9 mouse cellular contexts compared by ENCODE assay signal in genomic region chr14:110754484-110755307, GRCm38 (mm10). TPM values are rescaled to one million over a fixed set of nuclear protein-coding genes. Genes with fewer than 3 reads are reported as not detected.
DNase-seq lines count a peak whose midpoint lies in the region; ATAC-seq and TF ChIP-seq lines count a peak whose summit lies in the region.
"Had no signal": no experiment of that assay in that cellular context is flagged by ENCODE, and none has a peak within 500 bp of the region (broad histone marks: within the 10 kb centered on the region; RNA-seq: fewer than 3 reads in every experiment).

Slitrk6 (minus strand) TSS chr14:110755149.

- H3K4me1 ChIP-seq in kidney, adult 2 months (ENCODE audit: control insufficient read depth, insufficient read depth, low read length), result no peaks in the 10 kb centered on the region
- H3K4me1 ChIP-seq in embryonic fibroblast, embryonic 13.5 days (ENCODE audit: control insufficient read depth, insufficient read depth, low read length), result no peaks in the 10 kb centered on the region
- no peaks in the 10 kb centered on the region for H3K4me1 ChIP-seq in kidney, postnatal 0 days (replicated peaks; ENCODE audit: insufficient read depth, low read length)
- H3K4me1 ChIP-seq in midbrain, embryonic 14.5 days (ENCODE audit: control insufficient read depth, insufficient read depth, low read length), result peaks cover 4% of the 10 kb centered on the region; the same call in 1 of the 2 replicates

- ATAC-seq in kidney, postnatal 0 days (replicated peaks; ENCODE audit: low FRiP score, low read depth), result peak; percentile 68; the same call in 1 of the 2 replicates
- ATAC-seq in midbrain, embryonic 14.5 days (ENCODE audit: low FRiP score, low TSS enrichment), result peak; percentile 74

- H3K36me3 ChIP-seq in kidney, adult 2 months (ENCODE audit: control insufficient read depth, insufficient read depth, low read length), result no peaks in the 10 kb centered on the region
- no peaks in the 10 kb centered on the region for H3K36me3 ChIP-seq in kidney, postnatal 0 days (ENCODE audit: insufficient read depth, low read length)
- H3K36me3 ChIP-seq in midbrain, embryonic 14.5 days (ENCODE audit: control insufficient read depth, insufficient read depth, low read length), result no peaks in the 10 kb centered on the region

- H3K4me3 ChIP-seq in kidney, adult 2 months (ENCODE audit: insufficient read depth, low read depth, low read length), result no peak within 1 kb of the TSS
- peak within 1 kb of the TSS; percentile 38 for H3K4me3 ChIP-seq in embryonic fibroblast, embryonic 13.5 days (ENCODE audit: insufficient read depth, low read length)
- peak within 1 kb of the TSS; percentile 29 for H3K4me3 ChIP-seq in kidney, postnatal 0 days (replicated peaks; ENCODE audit: low read depth, low read length)
- peak within 1 kb of the TSS; percentile 32 for H3K4me3 ChIP-seq in midbrain, embryonic 14.5 days (replicated peaks; ENCODE audit: low read depth, low read length)

- H3K27ac ChIP-seq in kidney, adult 2 months (ENCODE audit: insufficient read depth, low read depth, low read length), result no peak within 1 kb of the TSS
- no peak within 1 kb of the TSS for H3K27ac ChIP-seq in embryonic fibroblast, embryonic 13.5 days (ENCODE audit: insufficient read depth, low read length)
- no peak within 1 kb of the TSS for H3K27ac ChIP-seq in kidney, postnatal 0 days
- no peak within 1 kb of the TSS; the same call in 1 of the 2 replicates for H3K27ac ChIP-seq in midbrain, embryonic 14.5 days (replicated peaks; ENCODE audit: low read depth, low read length)

- H3K27me3 ChIP-seq in kidney, adult 2 months (replicated peaks; ENCODE audit: control insufficient read depth, insufficient read depth, low read length), result no peaks in the 10 kb centered on the region
- no peaks in the 10 kb centered on the region for H3K27me3 ChIP-seq in kidney, postnatal 0 days (ENCODE audit: insufficient read depth, low read length)
- no peaks in the 10 kb centered on the region for H3K27me3 ChIP-seq in midbrain, embryonic 14.5 days (ENCODE audit: control insufficient read depth, insufficient read depth, low read length)

- peak within 1 kb of the TSS; percentile 45 for H3K4me2 ChIP-seq in kidney, postnatal 0 days (ENCODE audit: low read length)
- peak within 1 kb of the TSS; percentile 50 for H3K4me2 ChIP-seq in midbrain, embryonic 14.5 days (ENCODE audit: low read length)

- no peak for TF ChIP-seq CTCF in kidney, adult 2 months (conservative IDR thresholded peaks at IDR 0.05; ENCODE audit: insufficient read depth, insufficient read length, low read depth, low read length)
- no peak for TF ChIP-seq CTCF in embryonic fibroblast, embryonic 13.5 days (IDR thresholded peaks at IDR 0.05; ENCODE audit: borderline replicate concordance, insufficient read depth, low read length)
- TF ChIP-seq CTCF in kidney, postnatal 0 days (IDR thresholded peaks at IDR 0.05; ENCODE audit: low read depth), result peak; percentile 50

- DNase-seq in kidney, adult 2 months, result peak; percentile 23
- DNase-seq in kidney, adult 18-20 months, result no peak
- peak; percentile 69 for DNase-seq in kidney, postnatal 0 days (ENCODE audit: low spot score)
- peak; percentile 78 for DNase-seq in midbrain, embryonic 14.5 days
- DNase-seq in right cerebral cortex, postnatal 14 days, result no peak
- no peak for DNase-seq in right cerebral cortex, postnatal 36 days (ENCODE audit: low spot score in 2 of 2)
- DNase-seq in left cerebral cortex, adult 18-20 months (ENCODE audit: low spot score in 2 of 2), result no peak

- no peaks in the 10 kb centered on the region for H3K9me3 ChIP-seq in kidney, postnatal 0 days (replicated peaks; ENCODE audit: low read length)
- no peaks in the 10 kb centered on the region for H3K9me3 ChIP-seq in midbrain, embryonic 14.5 days (ENCODE audit: control insufficient read depth, low read length)

- 28% methylated on average over 11 of the region's 11 CpGs for WGBS in kidney, adult 2 months
- 31% methylated on average over 11 of the region's 11 CpGs for WGBS in kidney, postnatal 0 days
- WGBS in midbrain, embryonic 14.5 days, result 25% methylated on average over 11 of the region's 11 CpGs

- TF ChIP-seq POLR2A in kidney, adult 2 months (IDR thresholded peaks at IDR 0.05; ENCODE audit: low read depth, low read length), result no peak
- no peak for TF ChIP-seq POLR2A in embryonic fibroblast, embryonic 13.5 days (IDR thresholded peaks at IDR 0.05; ENCODE audit: low read depth, low read length)

- H3K9ac ChIP-seq in kidney, postnatal 0 days (ENCODE audit: low read depth, low read length), result no peak within 1 kb of the TSS
- peak within 1 kb of the TSS; percentile 45; the same call in 1 of the 2 replicates for H3K9ac ChIP-seq in midbrain, embryonic 14.5 days (replicated peaks; ENCODE audit: low read length)

RNA-seq across cellular contexts. Expression of gene Slitrk6, which starts in this region (rescaled TPM):
- 0.55 and 0.72 TPM in 2 replicates for polyA plus RNA-seq in kidney, adult 2 months (2012; rRNA removed)
- polyA plus RNA-seq in embryonic fibroblast, embryonic 13.5 days (2011; ENCODE audit: insufficient read length, low read depth, missing spikeins), result 6.4 and 6.6 TPM in 2 replicates
- polyA plus RNA-seq in kidney, postnatal 0 days (2015; fragmentation: Nextera tagmentation; extraction: Ambion mirVana), result 2.0 TPM in 2 replicates
- 3.7 and 4.1 TPM in 2 replicates for polyA plus RNA-seq in midbrain, embryonic 14.5 days (2014; fragmentation: Nextera tagmentation; extraction: Ambion mirVana)
- total RNA-seq in left cerebral cortex, adult 18-20 months (2021), result under 1 TPM; 0.56 to 0.84 TPM
- total RNA-seq: hematopoietic stem cell, adult 5-6 weeks had no signal

Comparison
In these comparisons a context has a peak if more than half of its experiments do, and no peak if none do; other contexts are left out.
1. DNase-seq: peak in kidney, postnatal 0 days (single experiment) and midbrain, embryonic 14.5 days (single experiment); none in kidney, adult 18-20 months (single experiment), right cerebral cortex, postnatal 14 days (single experiment), right cerebral cortex, postnatal 36 days (0 of 2) and left cerebral cortex, adult 18-20 months (0 of 2).
2. Peak in DNase-seq in kidney, adult 2 months; RNA of the gene not detected or under 1 TPM.